Mouse (Mus musculus) olfactory bulb, adult 2 months (tissue): ENCODE measurements around the gene Micu2. TPM values are rescaled to one million over a fixed set of nuclear protein-coding genes. Genes with fewer than 3 reads are reported as not detected.

Experiments
- H3K27ac ChIP-seq: fragments of 200-500 bp; 2 replicates; pipeline ENCODE4 v1.5.1; 2012; ENCODE audit warnings: low read depth, low read length; ENCODE audit not compliant: insufficient read depth
- H3K4me1 ChIP-seq: fragments of 200-500 bp; 2 replicates; pipeline ENCODE4 v1.6.1; 2012; ENCODE audit warnings: low read length; ENCODE audit not compliant: control insufficient read depth, insufficient read depth
- H3K4me3 ChIP-seq: fragments of 200-500 bp; 2 replicates; pipeline ENCODE4 v1.5.1; 2012; ENCODE audit warnings: mild to moderate bottlenecking, low read depth, low read length, moderate library complexity; ENCODE audit not compliant: insufficient read depth
- CTCF ChIP-seq: fragments of 200-500 bp; IDR thresholded peaks from 2 replicates; pipeline ENCODE4 v1.5.1; 2012; ENCODE audit warnings: low read depth, mild to moderate bottlenecking, low read length, moderate library complexity; ENCODE audit not compliant: insufficient read depth
- POLR2A ChIP-seq: fragments of 200-500 bp; IDR thresholded peaks from 2 replicates; pipeline ENCODE4 v1.6.1; 2012; ENCODE audit warnings: mild to moderate bottlenecking, low read depth, low read length, moderate library complexity; ENCODE audit not compliant: insufficient read depth
- WGBS: fragments of 180-500 bp; shearing (Covaris S2); methylation state at CpG from one replicate; pipeline ENCODE4 v1.1.7; 2018; 5-methylcytosine and 5-hydroxymethylcytosine counted together
- polyA plus RNA-seq: library from polyadenylated mRNA; stranded (reverse); fragments of >200 nt; gene quantifications from 2 replicates; pipeline ENCODE4 v1.2.4, GENCODE M21; 2012; ENCODE audit warnings: low replicate concordance; ENCODE audit not compliant: missing spikeins, insufficient read depth, insufficient read length

The Micu2 gene
- polyA plus RNA-seq, 1 experiment = not detected

DNA sequence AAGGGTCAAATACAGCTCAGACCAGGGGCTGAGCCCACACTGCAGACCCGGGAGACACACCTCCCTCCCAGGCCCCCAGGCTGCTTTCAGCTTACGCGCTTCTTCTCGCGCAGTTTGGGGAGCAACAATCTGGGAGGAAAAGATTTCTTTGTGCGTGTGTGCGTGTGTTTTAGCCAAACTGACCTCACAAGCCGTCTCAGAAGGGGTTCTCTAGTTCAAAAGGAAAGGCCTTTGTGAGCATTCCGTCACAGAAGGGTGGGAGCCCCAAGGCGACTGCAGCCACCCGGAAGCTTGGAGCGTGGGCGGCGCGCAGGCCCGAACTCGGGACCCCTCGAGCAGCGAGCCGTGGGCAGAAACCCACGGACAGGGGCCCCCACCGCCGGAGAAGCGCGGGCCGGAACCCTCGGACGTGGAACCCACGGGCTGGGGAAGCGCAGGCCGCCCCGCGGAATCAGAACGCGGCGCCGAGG is 109.5 kb downstream of the Micu2 start:
- Histone ChIP-seq H3K27ac (peak overlapping the region; percentile 62), H3K4me1 (peaks cover 5% of the 10 kb centered on the region), H3K4me3 (peak overlapping the region; percentile 81)
- WGBS = under 1% methylated on average over 37 of the region's 37 CpGs
- TF ChIP-seq POLR2A (no peak), CTCF (no peak)

DNA sequence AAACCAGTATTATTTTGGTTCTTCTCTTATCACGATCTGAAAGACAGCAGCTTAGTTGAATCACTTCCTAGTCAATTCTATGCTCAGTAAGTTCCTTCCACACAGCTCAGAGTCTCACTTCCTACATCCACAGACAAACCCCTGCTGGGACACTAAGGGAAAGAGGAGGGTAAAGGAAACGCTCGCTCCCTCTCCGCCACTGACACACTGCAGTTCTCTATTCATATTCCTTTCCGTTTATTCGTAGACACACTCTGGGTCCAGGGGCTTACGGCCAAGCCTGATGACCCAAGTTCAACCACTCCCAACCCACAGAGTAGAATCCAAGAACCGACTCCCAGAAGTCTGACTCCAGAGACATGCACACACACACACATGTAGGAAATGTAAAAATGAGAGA is 111.9 kb downstream of the Micu2 start:
- 33% methylated on average over 8 of the region's 8 CpGs for WGBS
- Histone ChIP-seq H3K4me3 (no peak overlapping the region), H3K27ac (no peak overlapping the region), H3K4me1 (peaks cover 5% of the 10 kb centered on the region)
- TF ChIP-seq POLR2A = no peak
- TF ChIP-seq CTCF = no peak

- Histone ChIP-seq H3K4me1 (peaks cover 9% of the 10 kb centered on the region), H3K27ac (no peak overlapping the region), H3K4me3 (no peak overlapping the region)
- WGBS = 85% methylated on average over 2 of the region's 2 CpGs
- TF ChIP-seq POLR2A (no peak), CTCF (no peak)
Observed at GRCm38 (mm10) chr14:57886032-57886431, 113.0 kb downstream of the Micu2 start.

DNA sequence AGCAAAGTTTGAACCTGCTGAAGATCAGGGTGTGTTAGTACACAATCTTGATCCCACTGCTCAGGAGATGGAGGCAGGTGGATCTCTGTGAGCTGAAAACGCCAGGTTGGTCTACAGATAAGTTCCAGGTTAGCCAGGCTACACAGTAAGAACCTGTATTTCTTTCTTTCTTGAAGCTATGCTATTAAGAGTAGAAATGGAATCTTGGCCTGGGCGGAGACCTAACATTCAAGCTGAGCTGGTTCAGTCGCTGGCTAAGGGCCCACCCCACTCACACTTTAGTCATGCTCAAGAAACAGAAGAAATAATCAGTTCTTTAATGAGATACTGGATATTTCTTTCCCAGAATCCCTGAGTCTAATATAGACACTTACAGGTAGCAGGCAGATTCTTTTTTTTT is 115.7 kb downstream of the Micu2 start:
- Histone ChIP-seq H3K4me1 (peaks cover 9% of the 10 kb centered on the region), H3K4me3 (no peak overlapping the region), H3K27ac (no peak overlapping the region)
- WGBS = 77% methylated on average over 3 of the region's 3 CpGs
- TF ChIP-seq POLR2A = no peak
- TF ChIP-seq CTCF = no peak

DNA sequence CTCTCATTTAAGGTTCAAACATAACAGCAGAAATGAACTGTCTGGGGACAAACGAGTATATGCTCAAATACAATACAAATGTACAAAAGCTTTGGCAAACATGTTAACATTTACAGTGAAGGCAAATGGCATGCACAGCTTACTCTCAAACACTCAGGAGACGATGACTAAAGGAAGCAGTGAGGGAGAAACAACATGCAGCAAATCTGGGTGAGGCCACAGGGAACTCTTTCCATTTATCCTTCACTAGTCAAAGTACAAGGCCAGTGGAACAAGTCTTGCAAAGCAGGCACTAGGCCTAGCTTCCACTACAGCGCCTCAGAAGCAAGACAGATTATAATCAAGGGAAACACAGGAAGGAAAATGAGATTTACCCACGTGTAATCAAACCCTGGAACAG is 116.3 kb downstream of the Micu2 start:
- Histone ChIP-seq H3K4me3 (no peak overlapping the region), H3K4me1 (peaks cover 9% of the 10 kb centered on the region), H3K27ac (no peak overlapping the region)
- 28% methylated on average over 4 of the region's 4 CpGs for WGBS
- TF ChIP-seq CTCF = no peak
- no peak for TF ChIP-seq POLR2A

- no peak for TF ChIP-seq CTCF
- TF ChIP-seq POLR2A = no peak
- WGBS = 21% methylated on average over 4 of the region's 4 CpGs
Observed at GRCm38 (mm10) chr14:57881793-57882192, 117.3 kb downstream of the Micu2 start.

GRCm38 (mm10) chr14:57881074-57881473 is 118.0 kb downstream of the Micu2 start:
- H3K4me1 ChIP-seq = peaks cover 4% of the 10 kb centered on the region
- no peak overlapping the region for H3K27ac ChIP-seq
- TF ChIP-seq POLR2A = no peak
- no peak for TF ChIP-seq CTCF
- H3K4me3 ChIP-seq = no peak overlapping the region

More at GRCm38 (mm10) chr14:57881793-57882192, 117.3 kb downstream of the Micu2 start:
- Histone ChIP-seq H3K4me3 (no peak overlapping the region), H3K27ac (peak overlapping the region; percentile 74), H3K4me1 (peaks cover 4% of the 10 kb centered on the region)

- H3K4me3 ChIP-seq = no peak overlapping the region
- H3K27ac ChIP-seq = no peak overlapping the region
- peaks cover 4% of the 10 kb centered on the region for H3K4me1 ChIP-seq
- TF ChIP-seq POLR2A (no peak), CTCF (no peak)
- WGBS = 85% methylated on average over 9 of the region's 9 CpGs
Observed at GRCm38 (mm10) chr14:57877921-57878320, 121.1 kb downstream of the Micu2 start.

DNA sequence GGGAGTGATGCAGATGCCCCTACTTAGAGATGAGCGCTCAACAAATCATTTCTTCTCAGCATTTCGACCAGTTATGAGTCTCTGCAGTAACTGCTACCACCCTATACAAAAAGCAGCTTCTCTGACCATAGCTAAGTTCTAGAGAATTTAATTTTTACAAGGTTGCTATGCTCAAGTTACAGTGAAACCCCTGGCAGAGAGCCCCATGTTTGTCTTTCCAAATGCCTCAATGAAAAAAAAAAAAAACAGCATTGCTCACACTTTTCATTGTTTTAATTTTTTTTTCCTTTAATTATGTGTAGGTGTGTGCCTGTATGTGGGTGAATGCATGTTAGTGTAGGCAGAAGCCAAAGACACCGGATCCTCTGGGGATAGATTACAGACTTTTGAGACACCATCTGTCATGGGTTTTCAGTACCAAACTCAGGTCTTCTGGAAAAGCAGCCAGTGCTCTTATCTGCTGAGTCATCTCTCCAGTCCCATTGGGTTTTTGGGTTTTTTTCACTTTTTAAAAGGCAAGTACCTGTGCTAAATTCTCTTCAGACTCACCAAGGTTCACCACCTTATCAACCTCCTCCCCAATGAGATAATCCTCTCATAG is 132.3 kb downstream of the Micu2 start:
- no peak overlapping the region for H3K4me3 ChIP-seq
- 79% methylated on average over 3 of the region's 3 CpGs for WGBS
- no peak for TF ChIP-seq CTCF
- H3K4me1 ChIP-seq = no peaks in the 10 kb centered on the region
- no peak overlapping the region for H3K27ac ChIP-seq

Other genes with a start within 250 kb of the Micu2 start
- gene Lats2, start 240.9 kb downstream of the Micu2 start, polyA plus RNA-seq = not detected in 2 replicates
- not detected in 2 replicates for gene Sap18, start 201.1 kb downstream of the Micu2 start, polyA plus RNA-seq
- gene Ska3, start 173.1 kb downstream of the Micu2 start, polyA plus RNA-seq = not detected in 2 replicates
- not detected in 2 replicates for gene Mrpl57, start 173.0 kb downstream of the Micu2 start, polyA plus RNA-seq
- not detected in 2 replicates for gene Zdhhc20, start 109.0 kb downstream of the Micu2 start, polyA plus RNA-seq
- not detected in 2 replicates for gene Fgf9, start 71.3 kb upstream of the Micu2 start, polyA plus RNA-seq